Mouse (Mus musculus): Measurements from ENCODE around the gene Zfp618.

Gene Zfp618

GRCm38 (mm10) chr4:63156726-63157634 is 191.6 kb downstream of the Zfp618 start:
- DNase-seq (ENCODE audit: low spot score in 2 of 2): no peak

GRCm38 (mm10) chr4:63158192-63158591 is 192.8 kb downstream of the Zfp618 start:
- no peak for DNase-seq (ENCODE audit: low spot score in 2 of 2)

GRCm38 (mm10) chr4:63158961-63159592 is 193.7 kb downstream of the Zfp618 start:
- peak; percentile 63 to 80 for DNase-seq (ENCODE audit: low spot score in 2 of 2)

- no peak for DNase-seq (ENCODE audit: low spot score in 2 of 2)
These were observed 200.3 kb downstream of the Zfp618 start for GRCm38 (mm10) chr4:63165636-63166035.

- no peak for DNase-seq (ENCODE audit: low spot score in 2 of 2)
These were observed 200.9 kb downstream of the Zfp618 start for GRCm38 (mm10) chr4:63166323-63166722.

GRCm38 (mm10) chr4:63170061-63170460 is 204.7 kb downstream of the Zfp618 start:
- DNase-seq (ENCODE audit: low spot score in 2 of 2): no peak

- DNase-seq (ENCODE audit: low spot score in 2 of 2): no peak
These were observed 205.7 kb downstream of the Zfp618 start for GRCm38 (mm10) chr4:63171122-63171521.

- no peak for DNase-seq (ENCODE audit: low spot score in 2 of 2)
These were observed 206.8 kb downstream of the Zfp618 start, which contains the start of gene Kif12 for GRCm38 (mm10) chr4:63171969-63172685. Gene Kif12, minus strand, starts transcription at chr4:63172131.

- peak in 1 of 2 experiments; percentile 20 for DNase-seq (ENCODE audit: low spot score in 2 of 2)
These were observed 216.2 kb downstream of the Zfp618 start for GRCm38 (mm10) chr4:63181556-63181955.

GRCm38 (mm10) chr4:63186281-63186870 is 221.0 kb downstream of the Zfp618 start:
- no peak for DNase-seq (ENCODE audit: low spot score in 2 of 2)
